Mouse (Mus musculus): Measurements from ENCODE around the gene Slco1a4. TPM values are rescaled to one million over a fixed set of nuclear protein-coding genes. Genes with fewer than 3 reads are reported as not detected.
"Not testable (repeated sequence)": the region's sequence is repeated elsewhere in the genome, so short reads cannot be mapped to it uniquely, and the experiment has no call there.

Slco1a4 gene
- polyA plus RNA-seq (2014; fragmentation: Nextera tagmentation; extraction: Ambion mirVana), result not detected in 2 replicates

DNA sequence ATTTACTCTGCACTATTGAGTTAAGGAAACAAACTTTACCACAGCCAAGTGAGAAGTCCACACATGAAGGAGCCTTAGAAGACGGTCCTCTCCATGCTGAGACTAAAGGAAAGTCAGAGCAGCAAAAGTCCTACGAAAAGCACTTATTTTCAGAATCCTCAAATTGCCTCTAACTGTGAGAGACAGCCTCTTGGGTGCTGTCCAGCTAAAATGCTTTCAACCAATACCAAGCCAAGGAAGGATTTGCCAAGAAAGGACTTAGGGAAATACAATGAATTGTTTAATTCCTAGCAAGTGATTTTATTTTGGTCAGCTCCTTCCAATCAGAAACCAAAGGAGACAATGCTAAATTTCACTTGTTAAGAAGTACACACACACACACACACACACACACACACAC, at the start of gene Slco1a4:
TSS of gene Slco1a4 (minus strand) at position 115 of the 400 bp plus-strand sequence.
- Histone ChIP-seq H3K36me3 (replicated peaks; ENCODE audit: control insufficient read depth, insufficient read depth, low read depth, low read length) (no peaks in the 10 kb centered on the region), H3K27ac (replicated peaks; ENCODE audit: low read depth, low read length) (no peak within 1 kb of the TSS), H3K4me1 (ENCODE audit: control insufficient read depth, insufficient read depth, low read length) (no peaks in the 10 kb centered on the region), H3K27me3 (ENCODE audit: control insufficient read depth, insufficient read depth, low read length) (no peaks in the 10 kb centered on the region), H3K4me2 (ENCODE audit: low read depth, low read length) (no peak within 1 kb of the TSS), H3K9ac (replicated peaks; ENCODE audit: low read length) (no peak within 1 kb of the TSS), H3K4me3 (ENCODE audit: low read depth, low read length) (no peak within 1 kb of the TSS), H3K9me3 (replicated peaks; ENCODE audit: control insufficient read depth, low read length) (no peaks in the 10 kb centered on the region)
- WGBS, result 76% methylated on average over 2 of the region's 2 CpGs
- no peak for DNase-seq (ENCODE audit: low spot score)
- ATAC-seq (replicated peaks; ENCODE audit: insufficient number of reproducible peaks, low FRiP score, low TSS enrichment, low read depth), result no peak

GRCm38 (mm10) chr6:141898197-141898596, 42.2 kb upstream of the Slco1a4 start:
- no peak overlapping the region for H3K9ac ChIP-seq (replicated peaks; ENCODE audit: low read length)
- H3K4me2 ChIP-seq (ENCODE audit: low read depth, low read length), result no peak overlapping the region
- H3K36me3 ChIP-seq (replicated peaks; ENCODE audit: control insufficient read depth, insufficient read depth, low read depth, low read length), result no peaks in the 10 kb centered on the region
- WGBS, result 53% methylated on average over 2 of the region's 2 CpGs
- H3K4me1 ChIP-seq (ENCODE audit: control insufficient read depth, insufficient read depth, low read length), result no peaks in the 10 kb centered on the region
- DNase-seq (ENCODE audit: low spot score) (no peak), ATAC-seq (replicated peaks; ENCODE audit: insufficient number of reproducible peaks, low FRiP score, low TSS enrichment, low read depth) (no peak)
- no peak overlapping the region for H3K27ac ChIP-seq (replicated peaks; ENCODE audit: low read depth, low read length)
- no peak overlapping the region for H3K4me3 ChIP-seq (ENCODE audit: low read depth, low read length)
- no peaks in the 10 kb centered on the region for H3K9me3 ChIP-seq (replicated peaks; ENCODE audit: control insufficient read depth, low read length)
- no peaks in the 10 kb centered on the region for H3K27me3 ChIP-seq (ENCODE audit: control insufficient read depth, insufficient read depth, low read length)

- no peak overlapping the region for H3K4me2 ChIP-seq (ENCODE audit: low read depth, low read length)
- H3K36me3 ChIP-seq (replicated peaks; ENCODE audit: control insufficient read depth, insufficient read depth, low read depth, low read length), result no peaks in the 10 kb centered on the region
- H3K27me3 ChIP-seq (ENCODE audit: control insufficient read depth, insufficient read depth, low read length), result no peaks in the 10 kb centered on the region
- no peaks in the 10 kb centered on the region for H3K9me3 ChIP-seq (replicated peaks; ENCODE audit: control insufficient read depth, low read length)
- H3K4me3 ChIP-seq (ENCODE audit: low read depth, low read length), result no peak overlapping the region
- no peaks in the 10 kb centered on the region for H3K4me1 ChIP-seq (ENCODE audit: control insufficient read depth, insufficient read depth, low read length)
- H3K27ac ChIP-seq (replicated peaks; ENCODE audit: low read depth, low read length), result no peak overlapping the region
- no peak for ATAC-seq (replicated peaks; ENCODE audit: insufficient number of reproducible peaks, low FRiP score, low TSS enrichment, low read depth)
- H3K9ac ChIP-seq (replicated peaks; ENCODE audit: low read length), result no peak overlapping the region
- no peak for DNase-seq (ENCODE audit: low spot score)
- 67% methylated on average over 2 of the region's 2 CpGs for WGBS
Measured at GRCm38 (mm10) chr6:141889723-141890122, 33.7 kb upstream of the Slco1a4 start.

GRCm38 (mm10) chr6:141888248-141888647, 32.2 kb upstream of the Slco1a4 start:
- Histone ChIP-seq H3K4me3 (ENCODE audit: low read depth, low read length) (no peak overlapping the region), H3K27me3 (ENCODE audit: control insufficient read depth, insufficient read depth, low read length) (no peaks in the 10 kb centered on the region), H3K36me3 (replicated peaks; ENCODE audit: control insufficient read depth, insufficient read depth, low read depth, low read length) (no peaks in the 10 kb centered on the region), H3K9me3 (replicated peaks; ENCODE audit: control insufficient read depth, low read length) (no peaks in the 10 kb centered on the region), H3K4me1 (ENCODE audit: control insufficient read depth, insufficient read depth, low read length) (no peaks in the 10 kb centered on the region), H3K27ac (replicated peaks; ENCODE audit: low read depth, low read length) (no peak overlapping the region), H3K9ac (replicated peaks; ENCODE audit: low read length) (no peak overlapping the region), H3K4me2 (ENCODE audit: low read depth, low read length) (no peak overlapping the region)
- 61% methylated on average over 2 of the region's 2 CpGs for WGBS
- DNase-seq (ENCODE audit: low spot score), result no peak
- no peak for ATAC-seq (replicated peaks; ENCODE audit: insufficient number of reproducible peaks, low FRiP score, low TSS enrichment, low read depth)

GRCm38 (mm10) chr6:141882581-141882980, 26.6 kb upstream of the Slco1a4 start:
- H3K4me2 ChIP-seq (ENCODE audit: low read depth, low read length), result no peak overlapping the region
- no peaks in the 10 kb centered on the region for H3K9me3 ChIP-seq (replicated peaks; ENCODE audit: control insufficient read depth, low read length)
- H3K9ac ChIP-seq (replicated peaks; ENCODE audit: low read length), result no peak overlapping the region
- H3K4me1 ChIP-seq (ENCODE audit: control insufficient read depth, insufficient read depth, low read length), result no peaks in the 10 kb centered on the region
- no peak overlapping the region for H3K27ac ChIP-seq (replicated peaks; ENCODE audit: low read depth, low read length)
- ATAC-seq (replicated peaks; ENCODE audit: insufficient number of reproducible peaks, low FRiP score, low TSS enrichment, low read depth) (no peak), DNase-seq (ENCODE audit: low spot score) (no peak)
- no peaks in the 10 kb centered on the region for H3K27me3 ChIP-seq (ENCODE audit: control insufficient read depth, insufficient read depth, low read length)
- no peak overlapping the region for H3K4me3 ChIP-seq (ENCODE audit: low read depth, low read length)
- WGBS, result 58% methylated on average over 1 of the region's 1 CpGs
- no peaks in the 10 kb centered on the region for H3K36me3 ChIP-seq (replicated peaks; ENCODE audit: control insufficient read depth, insufficient read depth, low read depth, low read length)

DNA sequence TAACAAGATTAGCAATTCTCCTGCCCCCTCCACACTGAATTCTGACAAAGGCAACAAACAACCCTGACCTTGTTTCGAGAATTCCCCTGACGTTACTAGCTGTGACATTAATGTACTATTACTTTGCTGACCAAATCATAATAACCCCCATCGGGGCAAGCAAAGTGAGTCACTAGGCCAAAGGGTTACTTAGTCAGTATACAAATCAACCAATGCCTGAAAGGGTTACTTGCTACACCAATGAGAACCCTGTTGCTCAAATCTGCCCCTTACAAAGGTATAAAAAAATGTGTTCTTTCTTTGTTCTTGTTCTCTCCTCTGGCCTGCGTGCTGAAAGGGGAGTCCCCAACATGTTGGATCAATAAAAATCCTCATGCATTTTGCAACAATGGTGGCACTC, 19.7 kb upstream of the Slco1a4 start:
- not testable (repeated sequence) for H3K9ac ChIP-seq (replicated peaks; ENCODE audit: low read length); H3K4me1 ChIP-seq (ENCODE audit: control insufficient read depth, insufficient read depth, low read length); DNase-seq (ENCODE audit: low spot score); ATAC-seq (replicated peaks; ENCODE audit: insufficient number of reproducible peaks, low FRiP score, low TSS enrichment, low read depth); H3K27me3 ChIP-seq (ENCODE audit: control insufficient read depth, insufficient read depth, low read length); H3K36me3 ChIP-seq (replicated peaks; ENCODE audit: control insufficient read depth, insufficient read depth, low read depth, low read length); H3K4me3 ChIP-seq (ENCODE audit: low read depth, low read length); H3K9me3 ChIP-seq (replicated peaks; ENCODE audit: control insufficient read depth, low read length); H3K27ac ChIP-seq (replicated peaks; ENCODE audit: low read depth, low read length); H3K4me2 ChIP-seq (ENCODE audit: low read depth, low read length)
- 71% methylated on average over 4 of the region's 4 CpGs for WGBS

DNA sequence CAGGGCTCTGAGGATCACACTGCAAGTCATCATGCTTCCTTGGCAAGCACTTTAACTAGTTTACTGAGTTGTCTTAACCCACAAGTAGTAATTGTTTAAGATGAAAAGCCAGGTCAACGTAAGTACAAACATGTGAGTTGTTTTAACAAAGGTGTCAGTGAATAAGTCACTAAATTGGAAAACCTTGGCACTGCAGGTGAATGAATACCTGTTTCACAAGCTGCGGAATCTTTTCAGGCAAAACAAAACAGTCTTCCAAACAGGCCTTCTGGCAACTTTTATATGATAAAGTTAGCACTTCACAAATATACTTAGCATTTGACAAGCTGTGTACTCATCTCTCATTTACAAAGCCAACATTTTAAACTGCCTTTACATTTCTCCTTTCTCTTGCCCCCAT, 15.7 kb upstream of the Slco1a4 start:
- H3K9me3 ChIP-seq (replicated peaks; ENCODE audit: control insufficient read depth, low read length), result no peaks in the 10 kb centered on the region
- 83% methylated on average over 2 of the region's 2 CpGs for WGBS

DNA sequence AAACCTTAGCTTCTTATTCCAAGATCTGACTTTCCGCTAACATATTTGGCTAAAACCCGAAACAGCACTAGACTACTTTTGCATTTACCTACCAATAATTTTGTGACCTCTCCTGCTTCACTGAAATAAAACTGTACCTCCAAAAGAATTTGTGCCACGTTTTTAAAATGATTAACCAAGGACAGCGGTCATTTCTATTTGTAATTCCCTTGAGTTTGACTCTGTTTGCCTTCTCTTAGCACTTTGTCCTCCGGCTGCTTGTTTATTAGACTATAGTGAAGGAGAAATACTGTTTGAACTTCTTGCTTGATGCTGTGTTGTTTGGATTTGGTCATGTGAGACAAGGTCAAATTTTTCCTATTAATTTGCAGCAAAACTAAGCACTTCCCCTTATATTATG, 12.7 kb upstream of the Slco1a4 start:
- Histone ChIP-seq H3K4me1 (ENCODE audit: control insufficient read depth, insufficient read depth, low read length) (no peaks in the 10 kb centered on the region), H3K4me3 (ENCODE audit: low read depth, low read length) (no peak overlapping the region), H3K9ac (replicated peaks; ENCODE audit: low read length) (no peak overlapping the region), H3K27me3 (ENCODE audit: control insufficient read depth, insufficient read depth, low read length) (no peaks in the 10 kb centered on the region), H3K4me2 (ENCODE audit: low read depth, low read length) (no peak overlapping the region), H3K9me3 (replicated peaks; ENCODE audit: control insufficient read depth, low read length) (no peaks in the 10 kb centered on the region), H3K27ac (replicated peaks; ENCODE audit: low read depth, low read length) (no peak overlapping the region), H3K36me3 (replicated peaks; ENCODE audit: control insufficient read depth, insufficient read depth, low read depth, low read length) (no peaks in the 10 kb centered on the region)
- WGBS, result 81% methylated on average over 5 of the region's 5 CpGs
- no peak for DNase-seq (ENCODE audit: low spot score)
- no peak for ATAC-seq (replicated peaks; ENCODE audit: insufficient number of reproducible peaks, low FRiP score, low TSS enrichment, low read depth)

More for the DNA sequence above, 15.7 kb upstream of the Slco1a4 start:
- Histone ChIP-seq H3K4me3 (ENCODE audit: low read depth, low read length) (no peak overlapping the region), H3K36me3 (replicated peaks; ENCODE audit: control insufficient read depth, insufficient read depth, low read depth, low read length) (no peaks in the 10 kb centered on the region), H3K27me3 (ENCODE audit: control insufficient read depth, insufficient read depth, low read length) (no peaks in the 10 kb centered on the region), H3K4me2 (ENCODE audit: low read depth, low read length) (no peak overlapping the region), H3K9ac (replicated peaks; ENCODE audit: low read length) (no peak overlapping the region), H3K4me1 (ENCODE audit: control insufficient read depth, insufficient read depth, low read length) (no peaks in the 10 kb centered on the region), H3K27ac (replicated peaks; ENCODE audit: low read depth, low read length) (no peak overlapping the region)
- ATAC-seq (replicated peaks; ENCODE audit: insufficient number of reproducible peaks, low FRiP score, low TSS enrichment, low read depth) (no peak), DNase-seq (ENCODE audit: low spot score) (no peak)
